Mouse (Mus musculus): ENCODE data around the gene Hcfc2. TPM values are rescaled to one million over a fixed set of nuclear protein-coding genes. Genes with fewer than 3 reads are reported as not detected.

Gene Hcfc2
- total RNA-seq, 2 experiments from 2014 or later, result 28.5 to 32.5 TPM

GRCm38 (mm10) chr10:82741354-82741753 is 45.4 kb downstream of the Hcfc2 start:
- DNase-seq, result no peak

- DNase-seq, result no peak
Observed at GRCm38 (mm10) chr10:82741876-82742275, 45.9 kb downstream of the Hcfc2 start.

- no peak for DNase-seq
Observed at GRCm38 (mm10) chr10:82742578-82742977, 46.6 kb downstream of the Hcfc2 start.

GRCm38 (mm10) chr10:82744296-82744695 is 48.3 kb downstream of the Hcfc2 start:
- DNase-seq, result no peak

GRCm38 (mm10) chr10:82745301-82745700 is 49.3 kb downstream of the Hcfc2 start:
- DNase-seq, result no peak

- no peak for DNase-seq
Observed at GRCm38 (mm10) chr10:82746988-82747850, 51.3 kb downstream of the Hcfc2 start.

GRCm38 (mm10) chr10:82750778-82751177 is 54.8 kb downstream of the Hcfc2 start:
- DNase-seq, result no peak

- no peak for DNase-seq
Observed at GRCm38 (mm10) chr10:82752921-82753320, 57.0 kb downstream of the Hcfc2 start.

- no peak for DNase-seq
Observed at GRCm38 (mm10) chr10:82754642-82755041, 58.7 kb downstream of the Hcfc2 start.

- DNase-seq, result no peak
Observed at GRCm38 (mm10) chr10:82755213-82755890, 59.4 kb downstream of the Hcfc2 start.

GRCm38 (mm10) chr10:82756466-82756865 is 60.5 kb downstream of the Hcfc2 start:
- no peak for DNase-seq

GRCm38 (mm10) chr10:82757341-82757740 is 61.4 kb downstream of the Hcfc2 start:
- no peak for DNase-seq

- no peak for DNase-seq
Observed at GRCm38 (mm10) chr10:82758368-82758767, 62.4 kb downstream of the Hcfc2 start.

GRCm38 (mm10) chr10:82758878-82759277 is 62.9 kb downstream of the Hcfc2 start:
- DNase-seq, result no peak

GRCm38 (mm10) chr10:82759706-82760105 is 63.7 kb downstream of the Hcfc2 start:
- no peak for DNase-seq

- no peak for DNase-seq
Observed at GRCm38 (mm10) chr10:82761037-82761811, 65.3 kb downstream of the Hcfc2 start.

GRCm38 (mm10) chr10:82762756-82763681 is 67.1 kb downstream of the Hcfc2 start:
- peak; percentile 52 to 53 for DNase-seq

GRCm38 (mm10) chr10:82763840-82764631 is 68.1 kb downstream of the Hcfc2 start, which contains the start of gene Nfyb:
TSS of gene Nfyb (minus strand) at chr10:82764144.
- peak; percentile 96 to 98 for DNase-seq

- no peak for DNase-seq
Observed at GRCm38 (mm10) chr10:82768901-82769300, 72.9 kb downstream of the Hcfc2 start.

- no peak for DNase-seq
Observed at GRCm38 (mm10) chr10:82770713-82771112, 74.8 kb downstream of the Hcfc2 start.
